Mouse (Mus musculus) liver, adult 2 months (tissue): ENCODE data around the gene Cmtm8.

Experiments used
- CTCF ChIP-seq: fragments of 200-500 bp; IDR thresholded peaks from 2 replicates; pipeline ENCODE4 v1.5.1; 2011; ENCODE audit warnings: low read depth, low read length, control low read depth
- POLR2A ChIP-seq: fragments of 200-500 bp; IDR thresholded peaks from 2 replicates; pipeline ENCODE4 v1.6.1; 2011; ENCODE audit warnings: low read length, control low read depth; ENCODE audit not compliant: insufficient read depth; ENCODE audit errors: extremely low read depth

DNA sequence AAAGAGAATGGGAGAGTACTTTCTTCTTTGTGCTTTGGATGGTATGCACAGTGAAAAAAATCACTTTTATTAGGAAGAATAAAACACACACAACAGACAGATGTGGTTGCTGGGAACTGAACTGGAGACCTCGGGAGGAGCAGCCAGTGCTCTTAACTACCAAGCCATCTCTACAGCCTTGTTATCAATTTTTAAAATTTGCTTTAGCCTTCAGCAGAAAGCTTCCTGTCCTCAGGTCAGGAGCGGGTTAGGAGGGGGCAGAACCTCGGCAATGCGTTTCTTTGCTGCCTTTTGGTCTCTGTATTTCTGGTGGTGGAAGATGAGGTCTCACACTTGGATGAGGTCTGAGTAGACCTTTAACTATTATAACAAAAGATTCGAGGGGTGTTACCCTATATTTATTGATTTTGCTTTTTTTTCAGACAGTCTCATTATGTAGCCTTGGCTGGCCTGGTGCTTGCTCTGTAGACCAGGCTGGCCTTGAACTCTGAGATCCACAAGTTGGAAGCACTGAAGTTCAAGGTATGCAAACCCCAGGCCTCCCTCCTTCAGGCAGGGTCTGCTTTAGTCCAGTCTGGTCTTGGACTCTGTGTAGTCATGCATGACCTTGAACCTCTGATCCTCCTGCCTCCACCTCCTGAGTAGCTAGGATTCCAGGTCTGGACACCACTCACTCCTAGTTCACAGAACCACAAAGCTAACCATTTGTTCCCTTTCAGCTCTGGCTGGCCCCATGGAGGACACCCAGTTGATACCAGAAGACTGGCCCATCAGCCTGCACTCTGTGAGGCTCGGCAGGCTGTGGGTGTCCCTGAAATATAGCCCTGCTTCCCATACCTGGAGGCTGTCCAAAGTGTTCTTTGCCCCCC is 66.5 kb downstream of the Cmtm8 start:
- TF ChIP-seq POLR2A (no peak), CTCF (no peak)
